Mouse (Mus musculus): ENCODE data around the gene Nav1.

Nav1 gene

GRCm38 (mm10) chr1:135550886-135551285 lies 56.2 kb downstream of the Nav1 start:
- DNase-seq (ENCODE audit: low spot score in 2 of 2) = no peak

- DNase-seq (ENCODE audit: low spot score in 2 of 2) = peak in 1 of 2 experiments; percentile 49
These were observed 58.3 kb downstream of the Nav1 start for GRCm38 (mm10) chr1:135548750-135549149.

- DNase-seq (ENCODE audit: low spot score in 2 of 2) = no peak
These were observed 61.0 kb downstream of the Nav1 start for GRCm38 (mm10) chr1:135546099-135546498.

GRCm38 (mm10) chr1:135544504-135545146 lies 62.5 kb downstream of the Nav1 start:
- peak; percentile 90 to 91 for DNase-seq (ENCODE audit: low spot score in 2 of 2)

GRCm38 (mm10) chr1:135542841-135543810 lies 64.0 kb downstream of the Nav1 start:
- DNase-seq (ENCODE audit: low spot score in 2 of 2) = no peak

GRCm38 (mm10) chr1:135542080-135542479 lies 65.0 kb downstream of the Nav1 start:
- no peak for DNase-seq (ENCODE audit: low spot score in 2 of 2)

- peak; percentile 94 for DNase-seq (ENCODE audit: low spot score in 2 of 2)
These were observed 66.8 kb downstream of the Nav1 start for GRCm38 (mm10) chr1:135540270-135540669.

GRCm38 (mm10) chr1:135538441-135539265 lies 68.4 kb downstream of the Nav1 start:
- DNase-seq (ENCODE audit: low spot score in 2 of 2) = no peak

GRCm38 (mm10) chr1:135536822-135537221 lies 70.3 kb downstream of the Nav1 start:
- DNase-seq (ENCODE audit: low spot score in 2 of 2) = no peak

- DNase-seq (ENCODE audit: low spot score in 2 of 2) = no peak
These were observed 70.8 kb downstream of the Nav1 start for GRCm38 (mm10) chr1:135536326-135536725.

GRCm38 (mm10) chr1:135535256-135535655 lies 71.8 kb downstream of the Nav1 start:
- no peak for DNase-seq (ENCODE audit: low spot score in 2 of 2)

GRCm38 (mm10) chr1:135534782-135535181 lies 72.3 kb downstream of the Nav1 start:
- no peak for DNase-seq (ENCODE audit: low spot score in 2 of 2)

GRCm38 (mm10) chr1:135534070-135534469 lies 73.0 kb downstream of the Nav1 start:
- no peak for DNase-seq (ENCODE audit: low spot score in 2 of 2)

GRCm38 (mm10) chr1:135532383-135532782 lies 74.7 kb downstream of the Nav1 start:
- DNase-seq (ENCODE audit: low spot score in 2 of 2) = no peak

GRCm38 (mm10) chr1:135531981-135532380 lies 75.1 kb downstream of the Nav1 start:
- no peak for DNase-seq (ENCODE audit: low spot score in 2 of 2)

- DNase-seq (ENCODE audit: low spot score in 2 of 2) = no peak
These were observed 76.0 kb downstream of the Nav1 start for GRCm38 (mm10) chr1:135531081-135531480.

- no peak for DNase-seq (ENCODE audit: low spot score in 2 of 2)
These were observed 82.6 kb downstream of the Nav1 start for GRCm38 (mm10) chr1:135524518-135524860.

- DNase-seq (ENCODE audit: low spot score in 2 of 2) = no peak
These were observed 83.1 kb downstream of the Nav1 start for GRCm38 (mm10) chr1:135523780-135524517.

- no peak for DNase-seq (ENCODE audit: low spot score in 2 of 2)
These were observed 83.8 kb downstream of the Nav1 start for GRCm38 (mm10) chr1:135523344-135523743.

GRCm38 (mm10) chr1:135520550-135521168 lies 86.4 kb downstream of the Nav1 start:
- DNase-seq (ENCODE audit: low spot score in 2 of 2) = no peak

- DNase-seq (ENCODE audit: low spot score in 2 of 2) = peak; percentile 51 to 61
These were observed 88.4 kb downstream of the Nav1 start for GRCm38 (mm10) chr1:135518661-135519060.

Measured in right cerebral cortex, adult 2 months (tissue).